Mouse (Mus musculus) embryonic facial prominence, embryonic 15.5 days (tissue): ENCODE measurements around the gene Wdr89. TPM values are rescaled to one million over a fixed set of nuclear protein-coding genes. Genes with fewer than 3 reads are reported as not detected.

Experiments used
- ATAC-seq: fragments of 200-750 bp; cut with Nextera tagmentation; 2 replicates; pipeline ENCODE4 v1.8.0; 2017; ENCODE audit warnings: low read depth, moderate TSS enrichment; ENCODE audit not compliant: insufficient number of reproducible peaks, low FRiP score, low TSS enrichment
- H3K27ac ChIP-seq: fragments of 300-500 bp; sonication (generic); replicated peaks from 2 replicates; pipeline ENCODE4 v1.5.1; 2015; ENCODE audit warnings: mild to moderate bottlenecking, inconsistent platforms
- H3K27me3 ChIP-seq: fragments of 300-500 bp; sonication (generic); 2 replicates; pipeline ENCODE4 v1.6.1; 2015; ENCODE audit warnings: inconsistent platforms
- H3K36me3 ChIP-seq: fragments of 300-500 bp; sonication (generic); 2 replicates; pipeline ENCODE4 v1.6.1; 2015; ENCODE audit warnings: mild to moderate bottlenecking, inconsistent platforms
- H3K4me1 ChIP-seq: fragments of 300-500 bp; sonication (generic); 2 replicates; pipeline ENCODE4 v1.6.1; 2015; ENCODE audit warnings: inconsistent platforms
- H3K4me2 ChIP-seq: fragments of 300-500 bp; sonication (generic); replicated peaks from 2 replicates; pipeline ENCODE4 v1.6.1; 2015; ENCODE audit warnings: mild to moderate bottlenecking, inconsistent platforms
- H3K4me3 ChIP-seq: fragments of 300-500 bp; sonication (generic); replicated peaks from 2 replicates; pipeline ENCODE4 v1.5.1; 2015; ENCODE audit warnings: mild to moderate bottlenecking, inconsistent platforms
- H3K9ac ChIP-seq: fragments of 300-500 bp; sonication (generic); 2 replicates; pipeline ENCODE4 v1.6.1; 2015; ENCODE audit warnings: inconsistent platforms
- H3K9me3 ChIP-seq: fragments of 300-500 bp; sonication (generic); replicated peaks from 2 replicates; pipeline ENCODE4 v1.6.1; 2016; ENCODE audit warnings: inconsistent platforms
- WGBS: fragments of 180-500 bp; shearing (Covaris S2); methylation state at CpG from one replicate; pipeline ENCODE4 v1.1.7; 2015; 5-methylcytosine and 5-hydroxymethylcytosine counted together
- polyA plus RNA-seq: library from polyadenylated mRNA; unstranded; fragments of >200 nt; fragmentation: Nextera tagmentation; extraction: Ambion mirVana; gene quantifications from 2 replicates; pipeline ENCODE4 v1.2.1, GENCODE M21; 2015

Gene Wdr89
- polyA plus RNA-seq, 1 experiment from 2014 or later, result 11.6 TPM

DNA sequence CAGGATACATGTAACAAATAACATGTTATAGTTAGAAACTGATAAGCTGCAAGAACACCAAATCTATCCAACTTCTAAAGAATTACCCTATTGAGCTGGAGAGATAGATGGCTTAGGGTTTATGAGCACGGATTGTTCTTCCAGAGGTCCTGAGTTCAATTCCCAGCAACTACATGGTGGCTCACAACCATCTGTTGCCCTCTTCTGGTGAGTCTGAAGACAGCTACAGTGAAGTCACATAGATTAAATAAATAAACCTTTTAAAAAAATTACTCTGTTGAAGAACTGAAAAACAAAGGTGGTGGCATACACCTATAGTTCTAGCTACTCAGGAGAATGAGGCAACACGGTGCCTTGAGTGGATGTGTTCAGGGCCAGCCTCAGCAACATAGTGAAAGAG lies 21.7 kb downstream of the Wdr89 start:
- ATAC-seq, result no peak
- no peak overlapping the region for H3K4me2 ChIP-seq

DNA sequence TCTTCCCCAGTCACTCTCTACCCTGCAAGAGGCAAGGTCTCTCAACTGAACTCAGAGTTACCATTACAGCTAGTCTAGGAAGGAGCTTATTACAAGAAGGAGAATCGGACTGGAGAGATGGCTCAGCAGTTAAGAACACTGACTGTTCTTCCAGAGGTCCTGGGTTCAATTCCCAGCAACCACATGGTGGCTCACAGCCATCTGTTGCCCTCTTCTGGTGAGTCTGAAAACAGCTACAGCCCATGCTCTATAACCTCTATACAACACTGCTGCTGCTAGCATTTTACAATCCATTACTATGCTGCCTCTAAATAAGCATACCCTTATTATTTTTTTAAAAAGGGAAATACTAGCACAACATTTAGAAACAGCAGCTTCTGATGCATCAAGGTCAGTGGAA lies 23.6 kb downstream of the Wdr89 start:
- ATAC-seq, result no peak
- H3K36me3 ChIP-seq, result no peaks in the 10 kb centered on the region
- no peak overlapping the region for H3K9ac ChIP-seq
- H3K27me3 ChIP-seq, result no peaks in the 10 kb centered on the region
- no peak overlapping the region for H3K27ac ChIP-seq
- H3K4me3 ChIP-seq, result no peak overlapping the region
- WGBS, result 89% methylated on average over 1 of the region's 1 CpGs
- no peak overlapping the region for H3K4me2 ChIP-seq
- no peaks in the 10 kb centered on the region for H3K4me1 ChIP-seq
- no peaks in the 10 kb centered on the region for H3K9me3 ChIP-seq

More for the DNA sequence above, 21.7 kb downstream of the Wdr89 start:
- H3K9ac ChIP-seq, result no peak overlapping the region
- 79% methylated on average over 2 of the region's 2 CpGs for WGBS
- H3K36me3 ChIP-seq, result no peaks in the 10 kb centered on the region
- H3K9me3 ChIP-seq, result no peaks in the 10 kb centered on the region
- no peaks in the 10 kb centered on the region for H3K4me1 ChIP-seq
- no peak overlapping the region for H3K27ac ChIP-seq
- H3K27me3 ChIP-seq, result no peaks in the 10 kb centered on the region
- H3K4me3 ChIP-seq, result no peak overlapping the region

DNA sequence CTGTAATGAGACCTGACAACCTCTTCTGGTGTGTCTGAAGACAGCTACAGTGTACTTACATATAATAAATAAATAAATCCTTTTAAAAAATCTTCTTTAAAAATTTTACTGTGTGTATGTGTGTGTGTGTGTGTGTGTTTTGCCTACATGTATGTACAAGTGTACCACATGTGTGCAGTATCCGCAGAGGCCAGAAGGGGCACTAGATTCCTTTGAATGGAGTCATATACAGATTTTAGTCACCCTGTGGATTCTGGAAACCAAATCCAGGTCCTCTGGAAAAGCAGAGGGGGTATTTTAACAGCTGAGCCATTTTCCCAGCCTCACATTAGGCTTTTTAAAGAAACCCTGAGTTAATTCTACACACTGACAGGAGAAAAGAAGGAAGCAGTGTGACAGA lies 27.6 kb downstream of the Wdr89 start:
- Histone ChIP-seq H3K4me1 (no peaks in the 10 kb centered on the region), H3K4me3 (no peak overlapping the region), H3K36me3 (no peaks in the 10 kb centered on the region), H3K27ac (no peak overlapping the region), H3K27me3 (no peaks in the 10 kb centered on the region), H3K4me2 (no peak overlapping the region), H3K9me3 (no peaks in the 10 kb centered on the region), H3K9ac (no peak overlapping the region)
- 93% methylated on average over 1 of the region's 1 CpGs for WGBS
- no peak for ATAC-seq

DNA sequence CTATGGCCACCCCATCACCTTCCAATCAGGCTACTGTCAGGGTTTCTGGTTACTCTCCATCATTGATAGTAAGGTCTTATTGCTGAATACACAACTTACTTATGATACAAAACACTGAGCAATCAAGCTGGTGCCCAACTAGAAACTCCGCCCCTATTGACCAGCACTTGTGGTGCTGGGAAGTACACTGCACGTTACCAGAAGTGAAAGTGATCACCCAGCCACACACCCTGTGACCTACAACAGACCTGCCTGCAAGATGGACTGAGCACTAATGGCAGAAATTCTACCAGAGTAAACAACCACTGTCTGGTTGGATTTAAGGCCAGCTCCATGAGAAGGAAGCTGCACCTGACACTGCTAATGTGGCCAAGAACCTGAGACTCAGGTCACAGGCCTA lies 31.0 kb downstream of the Wdr89 start:
- 85% methylated on average over 2 of the region's 2 CpGs for WGBS
- Histone ChIP-seq H3K36me3 (no peaks in the 10 kb centered on the region), H3K4me2 (no peak overlapping the region), H3K4me3 (no peak overlapping the region), H3K9me3 (no peaks in the 10 kb centered on the region), H3K4me1 (no peaks in the 10 kb centered on the region), H3K27ac (no peak overlapping the region), H3K9ac (no peak overlapping the region), H3K27me3 (no peaks in the 10 kb centered on the region)
- no peak for ATAC-seq

GRCm38 (mm10) chr12:75637103-75637502 lies 32.2 kb downstream of the Wdr89 start:
- H3K4me3 ChIP-seq, result no peak overlapping the region
- ATAC-seq, result no peak
- H3K4me2 ChIP-seq, result no peak overlapping the region
- no peak overlapping the region for H3K27ac ChIP-seq
- no peaks in the 10 kb centered on the region for H3K9me3 ChIP-seq
- H3K27me3 ChIP-seq, result no peaks in the 10 kb centered on the region
- WGBS, result 90% methylated on average over 3 of the region's 3 CpGs
- H3K36me3 ChIP-seq, result no peaks in the 10 kb centered on the region
- no peaks in the 10 kb centered on the region for H3K4me1 ChIP-seq
- no peak overlapping the region for H3K9ac ChIP-seq

- no peaks in the 10 kb centered on the region for H3K36me3 ChIP-seq
- H3K9me3 ChIP-seq, result no peaks in the 10 kb centered on the region
- no peak overlapping the region for H3K27ac ChIP-seq
- WGBS, result 87% methylated on average over 10 of the region's 10 CpGs
- H3K9ac ChIP-seq, result no peak overlapping the region
- no peak overlapping the region for H3K4me2 ChIP-seq
- ATAC-seq, result no peak
- no peaks in the 10 kb centered on the region for H3K4me1 ChIP-seq
- H3K4me3 ChIP-seq, result no peak overlapping the region
- H3K27me3 ChIP-seq, result no peaks in the 10 kb centered on the region
Measured at GRCm38 (mm10) chr12:75635771-75636430, 33.4 kb downstream of the Wdr89 start.

- Histone ChIP-seq H3K4me3 (no peak overlapping the region), H3K9ac (no peak overlapping the region), H3K27me3 (no peaks in the 10 kb centered on the region), H3K36me3 (no peaks in the 10 kb centered on the region), H3K27ac (no peak overlapping the region), H3K4me2 (no peak overlapping the region), H3K9me3 (no peaks in the 10 kb centered on the region), H3K4me1 (no peaks in the 10 kb centered on the region)
- WGBS, result 57% methylated on average over 1 of the region's 1 CpGs
- no peak for ATAC-seq
Measured at GRCm38 (mm10) chr12:75629618-75630017, 39.7 kb downstream of the Wdr89 start.

DNA sequence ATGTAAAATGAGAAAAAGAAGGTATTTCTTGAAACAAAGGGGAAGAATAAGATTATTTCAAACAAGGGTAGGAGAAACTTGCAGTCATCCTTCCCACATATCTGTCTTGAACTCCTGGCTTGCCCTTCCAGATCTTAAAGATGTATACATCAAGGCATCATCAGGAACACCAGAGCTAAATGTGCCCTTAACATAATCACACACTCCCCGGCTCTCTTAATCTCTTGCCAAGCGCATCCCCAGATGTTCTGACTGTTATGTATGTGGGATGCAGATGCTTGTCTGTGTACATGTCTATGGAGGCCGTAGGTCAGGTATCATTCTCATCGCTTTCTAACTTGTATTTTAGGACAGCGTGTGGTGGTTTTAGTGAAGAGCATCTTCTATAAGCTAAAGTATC lies 46.0 kb downstream of the Wdr89 start:
- H3K4me2 ChIP-seq, result no peak overlapping the region
- H3K36me3 ChIP-seq, result no peaks in the 10 kb centered on the region
- WGBS, result 89% methylated on average over 5 of the region's 5 CpGs
- H3K4me3 ChIP-seq, result no peak overlapping the region
- H3K27me3 ChIP-seq, result no peaks in the 10 kb centered on the region
- no peaks in the 10 kb centered on the region for H3K9me3 ChIP-seq
- no peak for ATAC-seq
- H3K27ac ChIP-seq, result no peak overlapping the region
- no peaks in the 10 kb centered on the region for H3K4me1 ChIP-seq
- no peak overlapping the region for H3K9ac ChIP-seq

GRCm38 (mm10) chr12:75622835-75623234 lies 46.5 kb downstream of the Wdr89 start:
- Histone ChIP-seq H3K4me2 (no peak overlapping the region), H3K27me3 (no peaks in the 10 kb centered on the region), H3K9ac (no peak overlapping the region), H3K4me3 (no peak overlapping the region), H3K4me1 (no peaks in the 10 kb centered on the region), H3K36me3 (no peaks in the 10 kb centered on the region), H3K9me3 (no peaks in the 10 kb centered on the region), H3K27ac (no peak overlapping the region)
- ATAC-seq, result no peak
- WGBS, result 72% methylated on average over 3 of the region's 3 CpGs

GRCm38 (mm10) chr12:75616841-75617240 lies 52.5 kb downstream of the Wdr89 start:
- no peak overlapping the region for H3K4me3 ChIP-seq
- H3K9me3 ChIP-seq, result no peaks in the 10 kb centered on the region
- peaks cover 4% of the 10 kb centered on the region; the same call in 1 of the 2 replicates for H3K4me1 ChIP-seq
- H3K27ac ChIP-seq, result no peak overlapping the region
- H3K4me2 ChIP-seq, result no peak overlapping the region
- no peaks in the 10 kb centered on the region for H3K36me3 ChIP-seq
- WGBS, result 50% methylated on average over 8 of the region's 8 CpGs
- ATAC-seq, result no peak
- H3K27me3 ChIP-seq, result no peaks in the 10 kb centered on the region
- H3K9ac ChIP-seq, result no peak overlapping the region

DNA sequence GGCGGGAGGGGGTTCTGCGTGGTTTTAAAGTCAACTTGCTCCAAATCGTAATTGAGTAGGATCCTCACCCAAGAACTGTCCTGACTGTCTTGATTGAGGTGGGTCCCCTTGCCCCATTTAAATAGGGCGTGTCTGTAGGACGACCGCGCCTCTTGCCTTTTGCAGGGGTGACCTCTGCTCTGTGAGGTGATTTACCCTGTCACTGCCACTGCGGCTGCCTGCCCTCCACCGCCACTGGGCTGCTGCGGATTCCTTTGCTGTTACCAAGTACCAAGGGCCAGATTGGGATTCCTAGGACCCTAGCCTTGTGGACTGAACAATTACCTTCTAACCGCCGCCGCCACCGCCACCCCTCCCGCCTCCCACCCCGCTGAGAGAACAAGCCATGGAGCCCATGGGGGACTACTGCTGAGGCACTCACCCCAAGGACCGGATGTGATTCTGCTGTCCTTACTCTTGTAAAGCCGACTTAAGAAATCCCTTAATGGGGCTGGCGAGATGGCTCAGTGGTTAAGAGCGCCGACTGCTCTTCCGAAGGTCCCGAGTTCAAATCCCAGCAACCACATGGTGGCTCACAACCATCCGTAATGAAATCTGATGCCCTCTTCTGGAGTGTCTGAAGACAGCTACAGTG lies 53.1 kb downstream of the Wdr89 start:
- H3K4me2 ChIP-seq, result peak overlapping the region; percentile 58
- no peak overlapping the region for H3K9ac ChIP-seq
- peak overlapping the region; percentile 35 for H3K4me3 ChIP-seq
- peaks cover 4% of the 10 kb centered on the region; the same call in 1 of the 2 replicates for H3K4me1 ChIP-seq
- H3K27me3 ChIP-seq, result no peaks in the 10 kb centered on the region
- WGBS, result 4% methylated on average over 24 of the region's 24 CpGs
- H3K27ac ChIP-seq, result no peak overlapping the region
- ATAC-seq, result no peak
- H3K9me3 ChIP-seq, result no peaks in the 10 kb centered on the region
- no peaks in the 10 kb centered on the region for H3K36me3 ChIP-seq

DNA sequence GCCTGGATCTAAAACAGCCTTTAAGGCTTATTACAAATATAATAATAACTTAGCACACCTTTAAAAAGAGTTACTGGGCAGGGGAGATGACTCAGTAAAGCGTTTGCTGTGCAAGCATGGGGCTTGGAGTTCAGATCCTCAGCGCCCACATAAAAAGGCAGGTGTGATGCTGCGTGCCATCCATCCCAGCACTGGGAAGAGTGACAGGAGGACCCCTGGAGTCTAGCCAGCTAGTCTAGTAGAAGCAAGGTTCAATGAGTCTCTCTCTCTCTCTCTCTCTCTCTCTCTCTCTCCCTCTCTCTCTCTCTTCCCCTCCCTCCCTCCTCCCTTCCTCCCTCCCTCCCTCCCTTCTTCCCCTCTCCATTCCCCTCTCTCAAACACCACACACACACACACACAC lies 53.8 kb downstream of the Wdr89 start:
- H3K4me3 ChIP-seq, result no peak overlapping the region
- H3K9me3 ChIP-seq, result no peaks in the 10 kb centered on the region
- no peak overlapping the region for H3K27ac ChIP-seq
- ATAC-seq, result no peak
- H3K4me2 ChIP-seq, result no peak overlapping the region
- WGBS, result 44% methylated on average over 3 of the region's 3 CpGs
- H3K36me3 ChIP-seq, result no peaks in the 10 kb centered on the region
- no peak overlapping the region for H3K9ac ChIP-seq
- peaks cover 4% of the 10 kb centered on the region; the same call in 1 of the 2 replicates for H3K4me1 ChIP-seq
- no peaks in the 10 kb centered on the region for H3K27me3 ChIP-seq
